24 mouse cellular contexts compared by ENCODE assay signal in genomic region chr13:96749859-96750258, GRCm38 (mm10). TPM values are rescaled to one million over a fixed set of nuclear protein-coding genes. Genes with fewer than 3 reads are reported as not detected.
"Had no signal": no experiment of that assay in that cellular context is flagged by ENCODE, and none has a peak within 500 bp of the region (broad histone marks: within the 10 kb centered on the region; RNA-seq: fewer than 3 reads in every experiment).

No protein-coding gene starts in this region.

- H3K36me3 ChIP-seq: neural tube, embryonic 13.5 days; neural tube, embryonic 15.5 days; stomach, embryonic 15.5 days had no signal

- DNase-seq: retina, postnatal 1 day; right cerebral cortex, adult 18-20 months; right cerebral cortex, postnatal 14 days; right cerebral cortex, postnatal 25 days; right cerebral cortex, postnatal 4 days; spleen, adult 18-20 months; thymus, adult 18-20 months; thymus, adult 2 months; thymus, postnatal 14 days; thymus, postnatal 25 days; thymus, postnatal 36 days; thymus, postnatal 4 days had no signal

- H3K4me3 ChIP-seq: neural tube, embryonic 13.5 days; neural tube, embryonic 15.5 days; stomach, embryonic 15.5 days had no signal

- H3K4me1 ChIP-seq: neural tube, embryonic 13.5 days; stomach, embryonic 15.5 days had no signal

- H3K27ac ChIP-seq: neural tube, embryonic 13.5 days; neural tube, embryonic 15.5 days; stomach, embryonic 15.5 days; stomach, postnatal 0 days had no signal

- H3K4me2 ChIP-seq: neural tube, embryonic 13.5 days; neural tube, embryonic 15.5 days; stomach, embryonic 15.5 days had no signal

- H3K9ac ChIP-seq: neural tube, embryonic 13.5 days; neural tube, embryonic 15.5 days; stomach, embryonic 15.5 days had no signal

- H3K9me3 ChIP-seq: neural tube, embryonic 13.5 days; neural tube, embryonic 15.5 days; stomach, embryonic 15.5 days had no signal

- H3K27me3 ChIP-seq: neural tube, embryonic 13.5 days; neural tube, embryonic 15.5 days; stomach, embryonic 15.5 days had no signal

RNA-seq across cellular contexts. Expression of gene Ankrd31, which starts 1.8 kb away (rescaled TPM):
- total RNA-seq: neutrophil, adult 5-6 weeks had no signal
- polyA plus RNA-seq: neural tube, embryonic 13.5 days; neural tube, embryonic 14.5 days; small intestine, adult 2 months; spleen, adult 2 months; stomach, embryonic 14.5 days; stomach, embryonic 15.5 days; stomach, embryonic 16.5 days; stomach, postnatal 0 days; thymus, adult 2 months; thymus, postnatal 0 days; urinary bladder, adult 2 months had no signal
